Mouse (Mus musculus) adrenal gland, postnatal 25 days (tissue): ENCODE measurements around the gene Gemin6. TPM values are rescaled to one million over a fixed set of nuclear protein-coding genes. Genes with fewer than 3 reads are reported as not detected.
A peak's percentile ranks its signal among the peaks of the same experiment; 100 is the strongest.
"Not testable (repeated sequence)": the region's sequence is repeated elsewhere in the genome, so short reads cannot be mapped to it uniquely, and the experiment has no call there.

ENCODE experiments used
- DNase-seq: peaks from one replicate; pipeline ENCODE4 v3.0.0; 2021; ENCODE audit warnings: mixed read lengths
- total RNA-seq: library from RNA; stranded (reverse); gene quantifications from 2 replicates; pipeline ENCODE4 v1.2.3, GENCODE M21; 2021

Gene Gemin6
- total RNA-seq, 1 experiment from 2014 or later: 11.1 TPM

GRCm38 (mm10) chr17:80234376-80234775 is 10.1 kb downstream of the Gemin6 start:
- DNase-seq: no peak

- DNase-seq: no peak
Observed at GRCm38 (mm10) chr17:80235477-80235876, 11.2 kb downstream of the Gemin6 start.

- no peak for DNase-seq
Observed at GRCm38 (mm10) chr17:80236805-80237204, 12.6 kb downstream of the Gemin6 start.

- no peak for DNase-seq
Observed at GRCm38 (mm10) chr17:80237475-80237874, 13.2 kb downstream of the Gemin6 start.

GRCm38 (mm10) chr17:80241594-80241993 is 17.4 kb downstream of the Gemin6 start:
- no peak for DNase-seq

GRCm38 (mm10) chr17:80243116-80243515 is 18.9 kb downstream of the Gemin6 start:
- DNase-seq: no peak

- peak; percentile 24 for DNase-seq
Observed at GRCm38 (mm10) chr17:80252757-80253525, 28.7 kb downstream of the Gemin6 start.

- DNase-seq: no peak
Observed at GRCm38 (mm10) chr17:80254421-80254820, 30.2 kb downstream of the Gemin6 start.

- peak; percentile 68 for DNase-seq
Observed at GRCm38 (mm10) chr17:80255208-80255607, 31.0 kb downstream of the Gemin6 start.

GRCm38 (mm10) chr17:80267065-80267464 is 42.8 kb downstream of the Gemin6 start:
- no peak for DNase-seq

- DNase-seq: no peak
Observed at GRCm38 (mm10) chr17:80268151-80268550, 43.9 kb downstream of the Gemin6 start.

GRCm38 (mm10) chr17:80270622-80271021 is 46.4 kb downstream of the Gemin6 start:
- not testable (repeated sequence) for DNase-seq

Other genes starting within 250 kb of the Gemin6 start
- 57.6 and 66.2 TPM in 2 replicates for gene Hnrnpll, start 162.1 kb upstream of the Gemin6 start, total RNA-seq
- 18.0 and 18.4 TPM in 2 replicates for gene Galm, start 97.0 kb upstream of the Gemin6 start, total RNA-seq
- gene Srsf7, start 17.1 kb upstream of the Gemin6 start, total RNA-seq: 119 and 126 TPM in 2 replicates
- 0.24 TPM in 1 of 2 replicates, not detected in the other for gene Ttc39d, start 17.0 kb upstream of the Gemin6 start, total RNA-seq
- gene Morn2, start 65.8 kb downstream of the Gemin6 start, total RNA-seq: 10.7 and 12.7 TPM in 2 replicates
- 13.5 and 17.8 TPM in 2 replicates for gene Dhx57, start 66.0 kb downstream of the Gemin6 start, total RNA-seq
- gene Arhgef33, start 83.0 kb downstream of the Gemin6 start, total RNA-seq: 0.67 TPM in 1 of 2 replicates, not detected in the other
- not detected in 2 replicates for gene Gm10190, start 149.1 kb downstream of the Gemin6 start, total RNA-seq